Mouse (Mus musculus): ENCODE results near the gene Rapgef6.

The Rapgef6 gene

DNA sequence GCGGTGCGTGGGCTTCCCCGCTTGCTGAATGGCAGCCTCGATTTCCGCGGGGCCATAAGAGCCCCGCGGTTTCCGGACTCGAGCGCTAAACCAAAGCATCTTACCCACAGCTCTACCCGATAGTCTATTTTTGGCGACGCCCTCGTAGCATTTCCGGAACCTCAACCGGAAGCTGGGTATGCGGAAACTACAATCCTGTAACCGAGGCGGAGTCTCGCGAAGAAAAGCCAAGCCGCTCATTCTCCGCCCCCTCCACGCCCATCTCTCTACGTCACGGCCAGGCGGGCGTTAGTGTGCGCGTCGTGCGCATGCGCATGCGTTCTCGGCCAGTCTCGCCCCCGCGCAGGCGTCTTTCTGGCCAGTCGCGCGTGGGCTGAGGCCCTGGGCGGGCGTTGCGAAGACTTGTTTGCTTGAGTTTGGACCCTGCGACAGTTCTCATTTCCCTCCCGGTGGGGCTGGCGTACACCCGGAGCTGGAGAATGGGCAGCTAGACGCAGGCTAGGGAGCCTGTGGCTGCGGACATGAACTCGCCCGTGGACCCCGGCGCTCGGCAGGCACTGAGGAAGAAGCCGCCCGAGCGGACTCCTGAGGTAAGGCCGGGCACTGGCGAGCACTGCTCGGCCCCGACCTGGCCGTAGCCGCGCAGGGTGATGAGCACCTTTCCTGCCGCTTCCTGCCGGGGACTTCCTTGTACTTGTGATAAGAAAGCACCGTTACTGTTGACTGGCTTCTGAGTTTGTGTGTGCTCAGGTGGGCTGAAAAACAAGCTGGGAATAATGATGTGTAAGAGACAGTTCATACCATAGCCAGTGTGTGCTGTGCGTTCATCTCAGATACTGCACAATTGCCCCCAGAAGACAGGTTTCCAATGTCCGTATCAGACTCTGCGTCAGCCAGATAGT lies at the start of gene Rapgef6:
TSS of gene Rapgef6 (plus strand) at position 319 of the 902 bp plus-strand sequence.
- peak; percentile 98 for DNase-seq

DNA sequence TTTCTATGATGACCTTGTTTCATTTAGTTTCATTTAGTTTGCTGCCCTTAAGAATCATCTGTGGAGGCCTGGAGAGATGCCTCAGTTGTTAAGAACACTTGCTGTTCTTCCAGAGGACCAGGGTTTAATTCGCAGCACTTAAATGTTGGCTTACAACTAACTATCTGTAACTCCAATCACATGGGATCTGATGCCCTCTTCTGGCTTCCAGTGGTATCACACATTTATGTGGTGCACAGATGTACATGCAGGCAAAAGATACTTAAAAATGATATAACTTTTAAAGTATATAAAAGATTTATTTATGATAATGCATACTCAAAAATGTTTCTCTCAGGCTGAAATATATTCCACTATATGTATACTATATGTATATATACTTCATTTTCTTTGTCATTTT lies 44.2 kb upstream of the Rapgef6 start:
- no peak for DNase-seq

DNA sequence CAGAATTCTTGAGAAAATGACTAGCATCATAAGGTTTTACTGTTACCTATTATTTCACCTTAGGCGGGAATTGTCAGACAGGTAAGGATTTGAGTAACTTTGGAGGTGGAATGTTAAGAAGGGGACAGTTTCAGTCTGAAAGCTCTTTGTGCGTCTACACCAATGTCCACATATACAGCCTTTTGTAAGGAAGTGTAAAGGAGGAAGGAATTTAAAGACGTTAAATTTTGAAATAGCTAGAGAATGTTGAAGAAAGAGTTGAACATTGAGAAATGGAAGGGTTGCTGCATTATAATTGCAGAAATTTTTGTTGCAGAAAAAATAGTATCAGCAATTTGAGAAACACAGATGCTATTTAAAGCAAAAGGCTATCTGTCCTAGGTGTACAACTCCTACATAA lies 36.6 kb upstream of the Rapgef6 start:
- no peak for DNase-seq

DNA sequence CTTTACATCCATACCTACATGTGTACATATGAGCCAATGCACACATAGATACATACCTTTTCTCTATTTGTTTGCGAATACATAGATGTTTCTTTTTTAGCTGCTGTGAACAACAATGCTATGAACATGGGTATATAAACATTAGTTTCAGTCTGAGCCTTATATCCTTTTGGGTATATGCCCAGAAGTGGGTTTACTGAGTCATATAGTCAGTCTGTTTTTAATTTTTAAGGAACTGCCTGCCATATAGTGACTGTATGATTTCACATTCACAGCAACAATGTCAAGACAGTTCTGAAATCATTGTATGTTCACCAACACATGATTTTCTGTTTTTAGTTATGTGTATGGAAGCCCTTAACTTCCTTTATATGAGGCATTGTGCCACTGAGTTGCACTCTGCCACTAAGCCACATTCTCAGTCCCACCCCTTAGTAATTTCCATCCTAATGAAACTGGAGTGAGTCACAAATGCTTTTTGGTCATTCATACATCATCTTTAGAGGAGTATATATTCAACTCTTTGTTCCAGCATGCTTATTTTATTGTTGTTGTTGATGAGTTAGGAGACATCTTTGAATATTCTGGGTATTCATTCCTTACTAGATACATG lies 30.6 kb upstream of the Rapgef6 start:
- DNase-seq, result no peak

DNA sequence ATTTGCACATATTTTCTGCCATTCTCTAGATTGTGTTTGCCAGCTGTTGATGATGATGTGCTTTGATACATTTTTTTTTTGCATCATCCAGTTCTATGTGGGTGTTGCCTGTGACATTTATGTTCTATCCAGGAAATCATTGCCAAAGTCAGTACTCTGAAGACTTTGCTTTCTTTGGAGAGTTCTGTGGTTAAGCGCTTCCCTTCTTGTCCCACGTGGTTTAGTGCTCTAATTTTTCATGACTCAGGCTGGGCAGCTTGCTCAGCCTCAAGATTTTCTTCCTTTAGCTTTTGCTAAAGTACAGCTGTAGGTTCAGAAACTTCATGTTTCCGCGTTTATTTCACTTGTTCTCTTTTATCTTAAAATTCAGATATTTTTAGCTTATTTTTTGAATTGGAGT lies 30.1 kb upstream of the Rapgef6 start:
- no peak for DNase-seq

DNA sequence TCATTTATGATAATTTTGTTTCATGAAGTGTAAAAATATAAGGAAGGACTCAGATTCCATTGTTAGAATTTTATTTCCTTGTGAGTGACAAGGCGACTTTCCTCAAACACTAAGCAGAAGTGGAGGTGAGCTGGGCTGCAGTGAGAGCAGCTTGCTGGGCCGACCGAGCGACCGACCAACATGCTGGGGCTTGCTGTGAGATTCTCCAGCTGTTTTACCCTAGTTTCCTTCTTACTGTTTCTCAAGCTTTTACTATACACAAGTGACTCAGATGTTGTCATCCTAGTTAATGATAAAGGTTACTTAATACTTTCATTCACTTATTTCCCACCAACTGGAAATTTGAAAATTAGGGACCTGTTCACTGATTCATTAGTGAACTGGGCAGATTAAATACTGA lies 22.8 kb upstream of the Rapgef6 start:
- DNase-seq, result no peak

DNA sequence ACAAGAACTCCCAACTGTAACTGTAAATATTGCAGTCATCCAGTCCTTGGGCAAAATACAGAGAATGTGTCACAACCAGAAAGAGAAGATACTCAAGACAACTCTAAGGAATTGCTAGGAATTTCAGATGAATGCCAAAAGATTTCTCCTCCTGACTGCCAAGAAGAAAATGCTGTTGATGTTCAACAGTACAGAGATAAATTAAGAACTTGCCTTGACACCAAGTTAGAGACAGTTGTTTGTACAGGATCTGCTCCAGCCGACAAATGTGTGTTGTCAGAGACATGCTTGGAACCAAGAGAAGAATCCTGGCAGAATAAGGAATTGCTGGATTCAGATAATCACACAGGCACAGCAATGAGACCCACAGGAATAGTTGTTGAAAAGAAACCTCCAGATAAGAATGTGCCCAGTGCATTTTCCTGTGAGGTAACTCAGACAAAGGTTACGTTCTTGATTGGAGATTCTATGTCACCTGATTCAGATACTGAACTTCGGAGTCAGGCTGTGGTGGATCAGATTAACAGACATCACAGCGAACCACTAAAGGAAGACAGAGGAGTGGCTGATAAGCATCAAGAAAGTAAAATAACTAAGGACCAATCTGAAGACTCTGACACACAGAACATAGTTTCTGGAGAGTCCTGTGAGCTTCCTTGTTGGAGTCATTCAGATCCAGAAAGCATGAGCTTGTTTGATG lies 20.0 kb upstream of the Rapgef6 start:
- no peak for DNase-seq

DNA sequence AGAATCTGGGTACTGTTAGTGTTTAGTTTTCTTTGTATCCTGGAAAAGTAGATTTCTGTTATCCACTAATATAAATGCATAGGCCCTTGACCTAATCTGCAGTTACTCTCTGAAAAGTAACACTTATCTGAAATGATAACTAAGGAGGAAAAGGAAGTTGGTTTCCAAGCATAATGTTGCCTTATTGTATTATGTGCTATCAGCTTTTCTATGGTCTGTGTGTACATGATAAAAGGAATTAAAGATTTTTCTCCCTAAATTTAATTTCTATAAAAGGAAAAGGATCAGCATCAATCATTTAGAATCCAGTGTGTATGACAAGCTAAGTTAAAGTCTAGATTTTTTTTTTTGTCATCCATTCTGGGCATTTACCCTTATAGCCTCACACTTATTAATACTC lies 9.1 kb upstream of the Rapgef6 start:
- DNase-seq, result no peak

DNA sequence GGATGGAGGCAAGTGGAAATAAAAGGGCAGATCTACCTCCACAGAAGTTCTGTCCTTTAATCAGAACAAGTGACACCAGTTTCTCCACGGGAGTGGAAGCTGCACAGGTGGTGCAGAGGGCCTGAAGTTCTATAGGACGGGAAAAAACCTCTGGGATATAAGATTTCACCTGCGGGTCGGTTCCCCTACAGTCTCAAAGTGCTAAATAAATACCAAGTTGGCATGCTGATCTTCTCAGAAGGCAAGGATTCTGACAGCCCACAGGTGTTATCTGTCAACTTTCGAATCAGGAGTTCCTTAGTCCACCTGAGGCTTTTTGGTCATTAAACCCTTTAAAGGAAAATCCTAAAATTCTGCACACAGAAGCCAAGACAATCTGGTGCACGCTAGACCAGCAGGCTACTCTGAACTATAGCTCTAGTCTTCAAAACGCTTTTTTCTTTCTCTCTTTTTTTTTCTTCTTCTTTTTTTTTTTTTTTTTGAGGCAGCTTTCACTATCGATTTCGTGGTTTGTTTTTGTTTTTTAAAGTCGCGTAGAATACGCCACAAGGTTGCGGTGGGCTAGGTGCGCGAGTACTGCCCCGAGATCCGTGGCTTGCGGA lies 619 bp upstream of the Rapgef6 start:
- no peak for DNase-seq

DNA sequence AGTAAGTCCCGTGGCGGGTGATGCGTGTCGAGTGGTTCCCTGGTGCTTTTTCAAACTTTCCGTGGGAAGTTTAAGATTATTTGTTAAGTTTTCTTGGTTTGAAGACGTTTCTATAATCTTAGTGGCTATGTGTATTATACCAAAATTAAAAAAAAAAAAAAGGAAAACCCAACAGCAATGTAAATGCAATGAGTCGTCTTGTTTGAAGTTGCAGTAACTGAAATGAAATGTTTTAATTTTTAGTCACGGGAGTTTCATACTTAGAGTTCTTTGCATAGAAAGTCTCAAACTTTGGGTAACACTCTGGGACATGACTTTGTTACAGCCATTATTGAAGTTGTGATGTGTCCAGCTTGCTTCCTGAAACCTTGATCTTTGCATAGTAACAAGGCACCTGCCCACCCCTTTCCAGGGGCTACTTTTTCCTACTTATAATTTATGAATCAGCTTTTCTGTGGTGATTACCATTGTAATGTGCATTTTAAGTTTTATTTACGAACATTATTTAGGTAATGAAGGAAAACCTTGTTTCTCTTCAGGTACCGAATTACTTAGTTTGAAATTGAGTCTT lies 869 bp downstream of the Rapgef6 start:
- no peak for DNase-seq

DNA sequence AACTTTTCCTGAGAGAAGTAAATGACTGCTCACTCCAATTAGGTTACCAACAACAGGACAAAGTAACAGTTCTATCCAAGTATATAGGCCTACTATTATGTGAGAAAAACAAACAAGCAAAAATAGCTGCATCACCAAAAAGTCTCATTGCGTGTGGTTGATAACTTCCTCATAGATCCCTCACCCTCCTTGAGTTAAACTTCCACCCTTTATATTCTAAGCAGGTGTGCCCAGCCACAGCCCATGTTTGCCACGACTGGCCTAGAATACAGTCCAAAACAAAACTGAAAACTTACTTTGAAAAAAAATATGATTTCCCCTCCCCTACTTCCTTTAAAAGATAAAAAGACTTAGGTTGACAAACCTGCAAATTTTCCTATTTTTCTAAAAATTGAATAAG lies 5.4 kb downstream of the Rapgef6 start:
- DNase-seq, result no peak

DNA sequence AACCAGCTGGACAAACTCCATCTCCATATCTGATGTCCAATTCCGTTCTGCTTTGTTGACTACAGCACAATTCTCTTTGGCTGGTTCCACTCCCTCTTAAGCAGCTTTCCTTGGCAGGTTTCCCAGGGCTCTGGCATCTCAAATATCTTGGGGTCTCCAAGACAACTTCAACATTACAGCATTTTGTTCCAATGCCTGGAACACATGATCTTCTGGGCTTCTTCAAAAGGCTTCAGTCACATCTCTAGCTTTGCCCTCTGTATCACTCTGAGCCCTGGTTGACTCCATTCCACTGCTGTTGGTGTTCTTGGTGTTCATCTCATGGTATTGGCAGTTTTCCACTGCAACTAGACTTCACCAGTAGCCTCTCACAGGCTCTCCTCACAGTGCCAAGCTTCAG lies 7.7 kb downstream of the Rapgef6 start:
- DNase-seq, result no peak

DNA sequence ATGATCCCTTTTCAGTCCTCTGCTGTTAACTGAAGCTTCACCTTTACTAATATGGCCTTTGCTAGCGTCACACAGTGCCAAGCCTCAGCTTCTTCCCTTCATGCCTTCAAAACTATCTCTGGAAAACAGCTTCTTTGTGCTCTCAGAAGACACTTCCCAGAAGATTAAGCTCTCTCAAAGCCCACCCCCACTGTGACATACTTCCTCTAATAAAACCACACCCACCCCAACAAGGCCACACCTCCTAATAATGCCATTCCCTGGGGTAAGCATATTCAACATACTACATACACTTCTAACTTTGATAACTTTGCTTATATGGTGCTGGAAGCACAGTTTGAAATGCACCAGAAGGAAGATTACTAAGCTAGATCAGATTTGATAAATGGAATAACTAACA lies 8.3 kb downstream of the Rapgef6 start:
- no peak for DNase-seq

DNA sequence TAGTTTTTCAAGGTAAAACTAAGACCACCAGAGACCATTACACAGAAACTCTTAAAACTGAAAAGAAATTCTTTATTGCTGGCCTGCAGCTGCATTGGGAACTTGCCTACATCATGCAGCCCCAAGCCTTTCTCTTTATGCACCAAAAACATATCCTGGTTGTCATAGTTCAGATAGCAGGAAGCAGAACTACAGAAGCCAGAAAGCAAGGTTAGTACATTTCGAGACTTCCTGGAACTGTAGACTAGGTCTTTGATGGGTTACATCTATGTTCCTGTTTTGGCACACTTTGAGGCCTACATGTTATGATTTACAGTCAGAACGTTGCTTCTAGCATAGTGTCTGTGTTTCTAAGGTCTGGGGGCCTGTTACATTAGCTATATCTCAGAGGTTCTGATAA lies 11.2 kb downstream of the Rapgef6 start:
- DNase-seq, result no peak

DNA sequence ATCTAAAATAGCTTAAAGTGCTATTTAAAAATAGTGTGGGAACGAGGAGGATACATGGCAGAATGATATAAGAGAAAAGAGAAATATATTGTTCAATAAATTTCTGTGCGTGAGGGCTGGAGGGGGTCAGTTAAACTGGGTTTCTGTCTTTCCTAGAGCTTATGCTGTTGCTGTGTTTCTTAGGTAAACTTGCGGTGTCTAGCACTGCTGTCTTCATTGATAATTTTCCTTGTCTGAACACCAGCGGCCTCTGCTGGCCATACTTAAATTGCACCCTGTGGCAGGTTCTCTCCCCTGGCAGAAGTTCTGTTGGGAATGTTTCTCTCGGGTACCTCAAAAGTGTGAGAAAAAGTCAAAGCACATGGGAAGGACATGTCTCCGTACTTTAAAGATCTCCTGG lies 12.2 kb downstream of the Rapgef6 start:
- peak; percentile 51 for DNase-seq

DNA sequence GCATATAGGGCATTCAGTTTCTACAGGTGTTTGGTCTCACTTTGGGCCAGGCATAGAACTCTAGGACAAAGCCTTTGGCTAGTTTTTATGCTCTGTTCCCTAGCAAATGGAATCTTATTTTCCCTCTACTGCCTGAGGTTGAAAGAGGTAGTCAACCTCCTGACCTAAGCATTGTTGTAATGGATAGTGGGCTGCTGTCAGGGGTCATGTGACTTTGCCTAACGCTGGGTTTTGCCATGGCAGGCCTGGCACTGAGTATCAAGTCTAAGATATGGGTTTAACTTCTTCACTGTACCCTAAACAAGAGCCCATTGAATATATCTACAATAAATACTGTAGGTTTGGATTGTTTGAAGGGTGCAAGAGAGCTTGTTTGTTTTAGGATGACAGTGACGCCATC lies 16.4 kb downstream of the Rapgef6 start:
- no peak for DNase-seq

DNA sequence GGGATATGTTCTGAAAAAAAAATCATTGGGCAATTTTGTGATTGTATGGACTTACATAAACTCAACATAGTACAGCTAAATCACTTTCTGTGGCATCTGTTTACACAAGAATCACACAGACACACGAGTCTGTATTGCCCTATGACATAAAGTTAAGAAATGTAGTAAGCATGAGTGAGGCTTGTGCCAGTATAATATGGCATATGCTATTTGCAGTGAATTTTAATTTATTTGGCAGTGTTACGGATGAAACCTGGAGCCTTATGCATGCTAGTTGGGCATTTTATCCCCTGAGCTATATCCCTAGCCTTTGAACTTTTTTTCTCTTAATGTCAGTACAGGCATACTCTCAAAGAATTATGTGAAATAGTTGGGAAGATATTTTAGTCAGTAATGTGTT lies 16.8 kb downstream of the Rapgef6 start:
- DNase-seq, result no peak

DNA sequence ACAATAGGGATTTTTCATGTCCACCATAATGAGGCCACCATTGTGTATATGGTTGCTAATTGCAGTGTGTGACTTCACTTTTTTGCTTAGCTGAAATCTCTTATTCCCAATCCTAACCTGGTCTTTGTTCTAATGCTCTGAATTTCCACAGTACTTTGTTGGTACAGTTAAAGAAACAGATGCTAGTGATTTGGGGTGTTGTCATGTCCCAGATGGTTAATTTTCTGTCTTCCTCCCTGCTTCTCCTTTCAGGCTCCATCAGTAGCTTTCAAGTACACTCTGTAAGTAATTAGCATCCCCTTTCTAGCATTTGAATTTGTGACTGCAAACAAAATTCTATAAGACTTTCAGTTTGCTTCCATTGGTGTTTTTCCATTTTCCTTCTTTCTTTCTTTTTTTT lies 17.7 kb downstream of the Rapgef6 start:
- no peak for DNase-seq

DNA sequence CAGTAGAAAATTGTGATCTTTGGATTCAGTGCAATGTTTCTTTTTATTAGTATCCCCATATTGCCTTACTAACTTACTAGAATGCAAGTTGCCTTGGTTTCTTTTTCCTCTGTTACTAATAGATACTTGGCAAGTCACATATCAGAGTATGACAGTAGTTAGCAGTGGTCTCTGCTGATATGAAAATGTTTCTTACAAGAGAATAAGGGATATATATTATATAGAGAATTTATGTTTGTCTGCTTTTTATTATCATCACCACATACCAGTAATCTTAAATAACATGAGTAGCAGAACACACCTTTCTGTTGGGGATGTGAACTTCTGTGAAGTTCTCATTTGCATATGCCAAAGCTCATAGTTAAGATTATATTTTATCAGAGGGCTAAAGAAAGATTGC lies 19.8 kb downstream of the Rapgef6 start:
- no peak for DNase-seq

DNA sequence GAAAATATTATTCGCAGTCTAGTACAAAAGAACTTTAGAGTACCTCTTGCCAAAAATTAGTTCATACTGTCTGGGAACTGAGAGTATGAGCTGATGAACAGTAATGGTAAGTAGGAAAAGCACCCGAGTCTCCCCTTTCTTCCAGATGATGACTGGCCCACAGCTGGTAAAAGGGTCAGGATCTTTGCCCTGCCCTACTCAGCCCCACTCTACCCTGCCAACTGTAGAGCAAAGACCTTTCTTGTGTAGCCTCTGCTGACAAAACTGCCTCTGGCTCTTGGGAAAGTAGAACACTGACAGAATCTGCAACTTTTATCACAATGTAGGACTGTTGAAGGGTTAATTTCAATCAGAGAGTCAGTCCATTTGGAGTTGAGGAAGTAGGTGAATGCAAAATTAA lies 32.3 kb downstream of the Rapgef6 start:
- DNase-seq, result no peak

DNA sequence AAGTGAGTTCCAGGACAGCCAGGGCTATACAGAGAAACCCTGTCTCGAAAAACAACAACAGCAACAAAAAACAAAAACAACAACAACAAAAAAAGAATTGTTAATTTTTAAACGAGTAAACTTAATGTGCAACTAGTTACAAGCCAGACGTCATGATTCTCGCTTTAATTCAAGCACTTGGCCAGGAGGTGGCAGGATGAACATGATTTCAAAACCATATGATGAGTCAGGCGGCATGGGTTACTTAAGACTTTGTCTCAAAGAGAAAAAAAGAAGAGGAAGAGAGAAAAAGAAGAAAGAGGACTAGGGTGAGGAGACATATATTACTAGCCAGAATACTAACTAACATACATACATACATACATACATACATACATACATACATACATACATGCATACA lies 40.1 kb downstream of the Rapgef6 start:
- no peak for DNase-seq

DNA sequence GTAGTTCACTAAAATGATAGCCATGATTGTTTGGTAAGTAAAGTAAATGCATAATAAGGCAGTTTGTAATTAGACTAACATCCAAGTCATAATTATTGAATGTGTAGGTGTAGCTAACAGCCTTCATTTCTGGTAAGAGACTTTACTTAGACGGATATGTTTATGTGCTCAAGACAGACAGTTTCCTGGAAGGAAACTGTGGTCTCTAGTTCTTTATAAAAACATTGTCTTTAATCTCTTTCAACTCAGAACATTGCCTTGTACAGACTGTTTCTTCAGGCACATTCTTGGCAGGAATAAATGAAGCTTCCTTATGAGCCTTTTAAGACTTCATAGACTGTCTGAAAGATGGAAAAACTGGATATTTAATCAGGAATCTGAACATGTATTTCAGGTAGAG lies 45.3 kb downstream of the Rapgef6 start:
- no peak for DNase-seq

DNA sequence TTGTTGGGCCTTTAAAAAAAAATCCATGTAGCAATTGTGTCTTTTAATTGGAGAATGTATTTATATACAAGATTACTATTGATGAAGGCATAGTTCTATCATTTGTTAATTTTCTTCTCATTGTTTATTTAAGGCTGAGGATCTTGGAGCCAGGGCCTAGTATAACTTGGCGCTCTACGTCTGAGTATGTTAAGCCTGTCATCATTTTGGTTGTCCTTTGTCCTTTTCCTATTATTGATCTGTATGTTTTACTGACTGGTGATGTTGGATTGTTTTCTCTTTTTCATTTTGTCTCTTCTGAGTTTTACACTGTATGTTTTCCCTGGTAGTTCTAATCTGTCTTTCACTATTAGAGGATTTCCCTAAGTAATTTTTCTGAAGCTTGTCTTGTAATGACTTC lies 52.1 kb downstream of the Rapgef6 start:
- DNase-seq, result no peak

Measured in layer of hippocampus, adult 9-11 months (tissue).